Mouse (Mus musculus) liver, adult 2 months (tissue): Measurements from ENCODE around the gene Zfp575. TPM values are rescaled to one million over a fixed set of nuclear protein-coding genes. Genes with fewer than 3 reads are reported as not detected.

Experiments
- DNase-seq: peaks from one replicate; pipeline ENCODE4 v3.0.0-alpha.2; 2011; ENCODE audit warnings: low read depth, low spot score; ENCODE audit errors: extremely low read depth
- H3K27ac ChIP-seq: fragments of 200-500 bp; replicated peaks from 2 replicates; pipeline ENCODE4 v1.5.1; 2012; ENCODE audit warnings: low read depth, mild to moderate bottlenecking, control low read depth, inconsistent platforms, low read length; ENCODE audit not compliant: insufficient read depth
- H3K27me3 ChIP-seq: fragments of 200-500 bp; 2 replicates; pipeline ENCODE4 v1.6.1; 2012; ENCODE audit warnings: mild to moderate bottlenecking, moderate library complexity, low read length, inconsistent platforms; ENCODE audit not compliant: control insufficient read depth, insufficient read depth
- H3K36me3 ChIP-seq: fragments of 200-500 bp; 2 replicates; pipeline ENCODE4 v1.6.1; 2012; ENCODE audit warnings: low read length, inconsistent platforms; ENCODE audit not compliant: control insufficient read depth, insufficient read depth
- H3K4me1 ChIP-seq: fragments of 200-500 bp; 2 replicates; pipeline ENCODE4 v1.6.1; 2011; ENCODE audit warnings: low read length; ENCODE audit not compliant: control insufficient read depth, insufficient read depth
- H3K4me3 ChIP-seq: fragments of 200-500 bp; 2 replicates; pipeline ENCODE4 v1.5.1; 2011; ENCODE audit warnings: low read depth, mild to moderate bottlenecking, control low read depth, low read length, moderate library complexity; ENCODE audit not compliant: insufficient read depth
- H3K79me2 ChIP-seq: fragments of 200-500 bp; 2 replicates; pipeline ENCODE4 v1.6.1; 2012; ENCODE audit warnings: inconsistent platforms, mild to moderate bottlenecking, low read length, moderate library complexity; ENCODE audit not compliant: control insufficient read depth, insufficient read depth
- H3K9ac ChIP-seq: fragments of 200-500 bp; 2 replicates; pipeline ENCODE4 v1.6.1; 2012; ENCODE audit warnings: low read depth, mild to moderate bottlenecking, control low read depth, inconsistent platforms, low read length
- CTCF ChIP-seq: fragments of 200-500 bp; IDR thresholded peaks from 2 replicates; pipeline ENCODE4 v1.5.1; 2011; ENCODE audit warnings: low read depth, low read length, control low read depth
- POLR2A ChIP-seq: fragments of 200-500 bp; IDR thresholded peaks from 2 replicates; pipeline ENCODE4 v1.6.1; 2011; ENCODE audit warnings: low read length, control low read depth; ENCODE audit not compliant: insufficient read depth; ENCODE audit errors: extremely low read depth
- WGBS: fragments of 180-500 bp; shearing (Covaris S2); methylation state at CpG from one replicate; pipeline ENCODE4 v1.1.7; 2018; 5-methylcytosine and 5-hydroxymethylcytosine counted together
- polyA plus RNA-seq: library from polyadenylated mRNA; depleted of rRNA; stranded (reverse); fragments of >200 nt; gene quantifications from 2 replicates; pipeline ENCODE4 v1.2.3, GENCODE M21; 2012
- total RNA-seq: library from RNA; depleted of rRNA; stranded (reverse); fragments of >200 nt; gene quantifications from 2 replicates; pipeline ENCODE4 v1.2.3, GENCODE M21; 2014

The Zfp575 gene
- total and polyA plus RNA-seq, 2 experiments = not detected

- Histone ChIP-seq H3K4me3 (0 out of 2 replicates have a peak overlapping the region, but pooled peaks have one; percentile 2), H3K4me1 (peaks cover 18% of the 10 kb centered on the region), H3K36me3 (peaks cover 3% of the 10 kb centered on the region; the same call in 1 of the 2 replicates), H3K27ac (peak overlapping the region; percentile 90), H3K79me2 (peaks cover 10% of the 10 kb centered on the region; the same call in 1 of the 2 replicates), H3K9ac (peak overlapping the region; percentile 41), H3K27me3 (no peaks in the 10 kb centered on the region)
- DNase-seq = no peak
- TF ChIP-seq POLR2A = no peak
- TF ChIP-seq CTCF = no peak
- WGBS = 44% methylated on average over 8 of the region's 8 CpGs
Observed at GRCm38 (mm10) chr7:24608561-24608960, 21.1 kb upstream of the Zfp575 start.

GRCm38 (mm10) chr7:24608017-24608416, 20.6 kb upstream of the Zfp575 start:
- TF ChIP-seq CTCF (no peak), POLR2A (no peak)
- Histone ChIP-seq H3K4me3 (0 out of 2 replicates have a peak overlapping the region, but pooled peaks have one; percentile 2), H3K36me3 (peaks cover 1% of the 10 kb centered on the region; the same call in 1 of the 2 replicates), H3K79me2 (peaks cover 10% of the 10 kb centered on the region; the same call in 1 of the 2 replicates), H3K27me3 (no peaks in the 10 kb centered on the region), H3K9ac (peak overlapping the region; percentile 41), H3K4me1 (peaks cover 18% of the 10 kb centered on the region), H3K27ac (peak overlapping the region; percentile 90)
- DNase-seq = peak; percentile 94
- 28% methylated on average over 6 of the region's 6 CpGs for WGBS

- Histone ChIP-seq H3K9ac (no peak overlapping the region), H3K79me2 (no peaks in the 10 kb centered on the region), H3K27ac (peak overlapping the region; percentile 74), H3K4me3 (no peak overlapping the region), H3K4me1 (peaks cover 18% of the 10 kb centered on the region), H3K36me3 (no peaks in the 10 kb centered on the region), H3K27me3 (no peaks in the 10 kb centered on the region)
- WGBS = 19% methylated on average over 7 of the region's 7 CpGs
- no peak for TF ChIP-seq CTCF
- TF ChIP-seq POLR2A = no peak
- DNase-seq = peak; percentile 94
Observed at GRCm38 (mm10) chr7:24606046-24606445, 18.6 kb upstream of the Zfp575 start.

GRCm38 (mm10) chr7:24605561-24605960, 18.1 kb upstream of the Zfp575 start:
- no peaks in the 10 kb centered on the region for H3K36me3 ChIP-seq
- H3K79me2 ChIP-seq = no peaks in the 10 kb centered on the region
- TF ChIP-seq CTCF (no peak), POLR2A (no peak)
- H3K4me1 ChIP-seq = peaks cover 18% of the 10 kb centered on the region
- H3K27me3 ChIP-seq = no peaks in the 10 kb centered on the region
- DNase-seq = peak; percentile 86
- H3K9ac ChIP-seq = 0 out of 2 replicates have a peak overlapping the region, but pooled peaks have one; percentile 14
- no peak overlapping the region for H3K4me3 ChIP-seq
- 31% methylated on average over 7 of the region's 7 CpGs for WGBS
- peak overlapping the region; percentile 74 for H3K27ac ChIP-seq

- TF ChIP-seq POLR2A (no peak), CTCF (peak; percentile 100)
- Histone ChIP-seq H3K27ac (no peak overlapping the region), H3K27me3 (no peaks in the 10 kb centered on the region), H3K79me2 (no peaks in the 10 kb centered on the region), H3K4me3 (no peak overlapping the region), H3K36me3 (no peaks in the 10 kb centered on the region), H3K4me1 (peaks cover 26% of the 10 kb centered on the region), H3K9ac (no peak overlapping the region)
- 14% methylated on average over 13 of the region's 13 CpGs for WGBS
- peak; percentile 80 for DNase-seq
Observed at GRCm38 (mm10) chr7:24600941-24601597, 13.6 kb upstream of the Zfp575 start.
